Mouse (Mus musculus): ENCODE measurements around the gene E2f3.

E2f3 gene

DNA sequence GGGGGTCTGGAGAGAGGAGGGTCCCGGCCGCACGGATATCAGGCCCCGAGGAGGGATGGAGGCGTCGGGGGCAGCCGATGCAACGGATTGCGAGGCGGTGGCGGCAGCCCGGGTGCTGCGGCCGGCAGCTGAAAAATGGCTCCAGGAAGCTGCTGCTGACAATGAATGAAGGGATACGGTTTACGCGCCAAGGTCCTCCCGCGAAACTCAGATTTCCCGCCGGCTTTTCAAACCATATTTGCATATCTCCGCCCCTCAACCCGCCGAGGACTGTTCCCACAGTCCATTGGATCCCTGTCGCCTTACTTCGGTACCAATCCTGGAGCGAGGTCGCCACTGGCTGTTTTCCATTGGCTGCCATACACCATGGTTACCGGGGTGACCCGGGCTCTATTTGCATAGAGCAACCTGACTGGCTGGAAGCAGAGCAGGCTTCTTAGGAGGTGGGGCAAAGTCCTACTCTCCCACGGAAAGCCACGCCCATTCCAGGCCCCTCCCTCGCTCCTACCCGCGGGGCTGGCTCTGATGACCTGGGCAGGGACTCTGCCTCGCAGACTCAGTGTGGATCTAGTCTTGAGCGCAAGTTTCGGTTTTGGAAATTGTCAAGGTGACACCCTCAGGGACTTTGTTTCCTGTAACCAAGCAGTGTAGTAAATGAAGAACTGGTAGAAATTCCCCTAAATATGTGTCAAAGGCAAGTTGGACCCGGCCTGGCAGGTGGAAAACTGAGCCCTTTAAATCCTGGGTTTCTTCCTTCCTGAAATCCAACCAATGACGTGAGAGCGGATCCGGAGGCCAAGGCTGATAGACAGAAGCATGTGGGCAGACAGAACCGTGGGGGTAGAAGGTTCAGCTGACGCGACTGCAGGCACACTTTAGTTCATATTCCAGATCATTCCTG lies at the start of gene E2f3:
Gene E2f3 (minus strand): TSS at position 209 of the 901 bp plus-strand sequence.
- DNase-seq, result peak; percentile 100

DNA sequence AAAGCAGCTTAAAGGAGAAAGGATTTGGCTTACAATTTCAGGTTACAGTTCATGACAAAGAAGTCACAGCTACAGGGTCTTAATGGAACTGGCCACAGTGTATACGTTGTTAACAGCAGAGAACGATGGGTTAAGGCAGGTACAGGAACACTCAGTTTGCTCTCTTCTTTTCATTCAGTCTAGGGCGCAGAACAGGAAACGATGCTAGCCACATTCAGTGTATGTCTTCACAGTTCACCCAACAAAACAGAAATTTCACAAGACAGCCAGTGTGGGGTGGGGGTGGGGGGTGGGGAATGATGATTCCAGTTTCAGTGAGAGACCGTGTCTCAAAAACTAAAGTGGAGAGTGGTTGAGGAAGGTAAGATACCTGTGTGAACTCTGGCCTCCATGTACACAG lies 48.7 kb upstream of the E2f3 start:
- DNase-seq, result no peak

DNA sequence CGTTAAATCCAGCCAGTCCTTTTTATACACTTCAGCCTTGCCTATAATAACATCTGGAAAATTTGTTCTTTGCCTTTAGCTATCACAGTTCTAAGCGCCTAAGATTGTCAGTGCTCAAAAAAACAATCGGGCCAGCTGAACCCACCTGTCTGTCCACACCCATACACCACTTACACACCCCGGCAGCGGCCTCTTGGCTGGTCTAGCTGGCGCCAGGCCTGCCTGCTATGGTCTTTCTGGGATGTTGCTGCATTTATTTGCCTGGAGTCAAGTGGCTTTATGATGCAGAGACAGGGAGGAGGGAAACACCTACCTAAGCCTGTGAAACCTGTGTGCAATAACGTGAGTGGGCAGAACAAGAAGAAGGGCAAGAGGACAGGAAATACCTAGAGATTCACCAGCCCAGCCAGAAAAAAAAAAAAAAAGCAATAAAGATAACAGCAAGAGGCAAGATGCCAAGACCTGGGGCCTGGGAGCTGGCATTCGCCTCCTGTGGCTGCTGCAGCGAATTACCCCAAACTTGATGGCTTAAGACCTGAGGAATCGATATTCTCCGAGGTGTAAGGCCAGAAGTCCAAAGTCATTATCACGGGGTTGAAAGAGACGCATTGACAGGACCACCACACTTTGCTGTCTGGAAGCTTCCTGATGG lies 45.9 kb upstream of the E2f3 start:
- DNase-seq, result no peak

DNA sequence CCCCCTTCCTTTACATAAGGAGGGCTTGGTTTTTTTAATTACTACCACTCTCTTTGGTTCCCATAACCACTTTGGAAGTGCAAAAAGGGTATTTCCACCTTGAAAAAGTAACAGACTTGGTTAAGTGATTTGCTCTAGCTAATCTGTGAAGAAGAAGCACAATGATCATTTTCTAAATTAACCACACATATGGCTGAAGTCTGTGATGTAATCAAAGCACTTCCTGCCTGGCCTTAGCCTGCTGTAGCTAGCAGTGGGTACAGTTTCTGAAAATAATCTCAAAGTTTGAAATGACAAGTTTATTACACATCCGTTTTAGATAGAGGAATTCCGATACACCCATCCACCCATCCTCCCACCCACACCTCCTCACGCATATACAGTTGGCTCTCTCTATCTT lies 42.0 kb upstream of the E2f3 start:
- no peak for DNase-seq

DNA sequence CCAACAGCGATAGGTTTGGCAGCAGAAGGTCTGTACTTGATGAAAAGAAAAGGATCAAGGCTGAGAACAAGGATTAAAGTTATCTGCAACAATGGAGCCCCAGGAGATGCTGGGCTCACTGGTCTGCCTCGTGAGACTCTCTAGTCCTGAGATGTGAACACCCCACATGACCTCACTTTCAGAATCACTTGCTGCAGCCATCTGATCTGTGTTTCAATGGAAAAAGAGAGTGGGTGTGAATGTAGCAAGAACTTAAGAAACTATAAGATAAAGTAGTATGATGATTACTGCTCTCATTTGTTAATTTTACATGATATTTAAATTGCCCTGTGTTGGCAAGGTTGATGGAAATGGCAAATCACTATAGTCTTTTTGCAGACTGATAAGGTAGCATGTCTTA lies 36.6 kb upstream of the E2f3 start:
- DNase-seq, result no peak

DNA sequence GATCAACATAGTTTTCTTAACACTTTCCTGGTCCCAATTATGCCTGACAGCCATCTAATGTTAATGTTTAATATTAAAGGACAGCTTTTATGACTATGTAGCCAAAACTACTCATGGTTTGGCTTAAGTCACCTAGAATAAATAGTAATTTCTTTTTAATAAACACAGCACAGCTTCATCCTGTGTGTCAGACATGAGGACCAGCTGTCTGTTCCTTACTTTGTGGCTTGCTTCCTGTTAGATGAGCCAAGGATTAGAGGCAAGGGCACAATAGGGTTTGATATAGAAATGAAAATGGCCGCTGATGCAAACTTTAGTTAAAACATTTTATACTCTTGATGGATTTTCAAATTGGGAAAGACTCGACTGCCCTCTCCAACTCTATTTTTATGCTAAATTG lies 32.7 kb upstream of the E2f3 start:
- DNase-seq, result no peak

DNA sequence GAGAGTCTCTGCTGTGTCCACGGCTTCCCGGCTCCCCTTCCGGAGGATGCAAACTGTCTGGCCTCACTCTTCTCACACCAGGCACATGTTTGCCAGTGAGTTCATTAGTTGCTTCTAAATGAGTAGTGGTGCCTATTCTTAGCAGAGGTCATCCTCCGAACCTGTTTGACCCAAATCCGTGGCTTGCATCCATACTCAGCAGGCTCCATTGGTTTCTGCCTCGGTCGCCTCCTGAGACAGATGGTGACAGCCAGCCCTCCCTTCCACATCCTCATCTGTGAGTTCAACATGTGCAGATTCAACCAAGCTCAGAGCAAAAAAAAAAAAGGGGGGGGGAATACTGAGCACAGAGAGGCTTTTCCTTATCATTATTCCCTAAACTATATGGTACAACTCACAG lies 31.7 kb upstream of the E2f3 start:
- DNase-seq, result no peak

DNA sequence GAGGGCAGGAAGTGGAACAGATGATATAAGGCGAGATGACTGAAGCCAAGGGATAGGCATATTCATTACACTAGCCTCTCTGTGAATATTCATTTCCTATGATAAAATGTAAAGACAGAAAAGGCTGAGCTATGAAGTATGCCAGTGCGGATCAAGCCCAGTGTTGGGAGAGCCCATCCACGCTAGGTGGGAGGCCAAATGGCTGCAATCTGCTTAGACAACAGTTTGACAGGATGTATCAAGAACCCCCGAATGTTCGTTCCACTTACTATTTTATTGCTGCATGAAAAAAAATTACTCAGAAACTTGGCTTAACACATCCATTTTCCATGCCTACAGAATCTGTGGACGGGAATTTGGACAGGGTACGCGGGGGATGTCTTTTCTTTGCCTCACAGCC lies 28.7 kb upstream of the E2f3 start:
- DNase-seq, result no peak

DNA sequence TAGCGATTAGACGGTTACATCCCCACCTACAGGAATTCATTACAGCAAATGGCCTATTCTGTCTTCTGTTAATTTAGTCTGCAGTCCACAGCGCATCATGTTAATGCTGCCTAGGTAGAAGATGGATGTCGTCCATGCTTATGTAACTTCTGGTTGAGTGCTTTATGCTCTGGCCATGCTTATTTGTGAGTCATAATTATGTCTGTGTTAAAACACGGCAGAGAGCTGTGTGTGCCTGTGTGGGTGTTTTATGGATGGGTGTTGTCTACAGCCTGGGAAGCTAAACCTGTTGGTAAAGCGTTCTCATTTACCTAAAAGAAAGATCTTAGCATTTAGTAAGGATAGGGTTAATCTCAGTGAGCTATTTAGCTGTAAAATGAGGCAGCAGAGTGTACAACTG lies 26.4 kb upstream of the E2f3 start:
- no peak for DNase-seq

DNA sequence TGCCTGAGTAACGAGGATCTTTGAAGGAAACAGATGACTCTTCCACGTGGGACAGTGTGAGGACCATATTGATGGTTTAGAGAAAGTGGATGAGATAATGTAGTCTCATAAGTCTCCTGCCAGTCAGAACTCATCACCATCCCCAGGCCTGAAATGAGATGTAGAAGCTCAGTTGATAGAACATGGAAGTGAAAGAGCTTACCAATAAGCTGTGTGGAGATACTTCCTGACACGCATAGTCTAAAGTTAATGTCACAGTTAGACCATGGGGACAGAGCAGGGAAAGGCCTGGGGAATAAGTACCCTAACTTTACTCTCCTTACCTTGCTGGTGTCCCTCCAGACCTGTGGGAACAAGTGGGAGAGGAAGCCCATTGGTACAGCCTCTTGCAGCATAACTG lies 22.9 kb upstream of the E2f3 start:
- no peak for DNase-seq

DNA sequence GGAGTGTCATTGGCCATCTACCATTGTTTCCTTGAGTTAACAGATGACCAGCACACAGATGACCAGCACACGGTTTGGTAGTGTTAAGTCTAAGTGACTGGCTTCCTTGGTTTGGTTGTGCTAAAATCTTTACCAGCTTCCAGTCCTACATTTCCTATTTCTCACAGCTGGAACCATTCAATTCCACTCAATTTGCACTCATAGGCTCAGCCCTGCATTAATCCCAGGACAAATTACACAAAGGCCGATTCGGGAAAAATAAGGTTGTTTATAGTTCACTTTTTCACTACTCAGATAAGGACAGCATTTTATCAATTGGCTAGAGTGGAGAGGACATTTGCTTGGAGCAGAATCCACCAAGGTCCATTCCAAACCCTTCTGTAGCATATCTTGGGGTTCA lies 19.6 kb upstream of the E2f3 start:
- DNase-seq, result no peak

DNA sequence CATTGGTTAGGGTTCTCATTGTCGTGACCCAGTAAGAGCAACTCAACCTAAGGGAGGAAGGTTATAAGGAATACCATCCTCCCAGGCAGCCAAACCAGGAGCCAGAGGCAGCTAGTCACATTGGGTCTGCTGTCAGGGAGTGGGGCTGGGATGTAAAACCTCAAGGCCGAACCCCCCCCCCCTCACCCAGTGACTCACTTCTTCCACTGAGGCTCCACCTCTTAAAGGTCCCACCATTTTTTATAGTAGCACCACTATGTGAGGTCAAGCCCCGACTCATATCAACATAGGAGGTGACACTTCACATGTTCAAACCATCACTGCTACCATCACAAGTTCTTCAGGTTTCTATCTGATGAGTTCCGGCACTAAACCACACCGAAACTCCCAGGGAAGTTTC lies 19.0 kb upstream of the E2f3 start:
- DNase-seq, result no peak

DNA sequence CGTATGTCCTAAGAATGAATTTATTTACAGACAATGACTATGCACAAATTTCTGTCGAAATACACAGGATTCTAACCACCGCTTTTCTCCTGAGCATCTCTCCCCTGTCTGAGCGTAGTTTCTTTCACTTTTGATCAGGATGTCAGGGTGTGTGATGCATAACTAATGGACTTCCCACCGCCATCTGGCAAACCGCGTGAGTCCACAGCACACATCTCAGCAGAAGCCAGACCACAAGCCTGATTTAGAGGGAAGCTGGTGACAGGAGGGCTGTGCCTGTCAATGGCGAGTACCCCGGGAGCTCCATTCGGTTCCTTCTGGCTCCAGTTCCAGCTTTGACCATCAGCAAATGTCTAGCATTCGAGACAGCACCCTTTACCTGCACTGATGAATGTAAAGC lies 17.3 kb upstream of the E2f3 start:
- DNase-seq, result no peak

DNA sequence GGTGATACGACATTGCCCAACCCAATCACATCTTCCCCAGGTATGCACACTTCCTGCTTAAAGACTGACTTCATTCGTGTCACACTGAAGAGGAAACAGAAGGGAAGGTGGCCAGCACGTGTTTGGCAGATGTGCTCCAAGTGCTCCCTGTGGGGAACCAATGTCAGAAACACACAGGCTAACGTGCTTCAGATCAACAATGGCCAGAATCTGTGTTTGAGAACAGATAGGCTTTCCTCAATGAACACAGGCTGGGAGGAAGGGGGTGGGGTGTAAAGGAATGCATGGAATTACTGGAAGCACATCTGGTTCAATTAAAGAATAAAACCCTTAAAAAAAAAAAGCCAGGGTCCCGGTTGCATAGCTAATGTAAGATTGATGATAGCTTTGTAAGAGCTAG lies 15.2 kb upstream of the E2f3 start:
- no peak for DNase-seq

DNA sequence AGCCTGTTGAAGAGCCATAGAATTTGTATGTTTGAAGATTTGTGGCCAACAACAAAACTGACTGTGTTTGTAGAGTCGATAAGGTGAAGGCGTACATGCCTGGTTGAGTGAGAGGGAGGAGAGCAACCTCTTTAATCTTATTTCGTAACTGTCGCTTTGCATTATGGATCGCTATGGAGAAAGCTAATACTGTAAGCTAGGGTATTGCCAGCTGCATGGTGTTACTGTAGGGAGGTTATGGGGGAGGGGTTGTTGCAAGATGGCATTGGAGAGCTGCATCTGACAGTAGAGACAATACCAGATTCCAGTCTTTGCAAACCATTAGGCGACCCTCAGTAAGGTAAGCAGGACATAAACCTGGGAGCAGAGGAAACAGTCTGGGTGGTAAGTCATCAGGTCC lies 2.1 kb upstream of the E2f3 start:
- no peak for DNase-seq

DNA sequence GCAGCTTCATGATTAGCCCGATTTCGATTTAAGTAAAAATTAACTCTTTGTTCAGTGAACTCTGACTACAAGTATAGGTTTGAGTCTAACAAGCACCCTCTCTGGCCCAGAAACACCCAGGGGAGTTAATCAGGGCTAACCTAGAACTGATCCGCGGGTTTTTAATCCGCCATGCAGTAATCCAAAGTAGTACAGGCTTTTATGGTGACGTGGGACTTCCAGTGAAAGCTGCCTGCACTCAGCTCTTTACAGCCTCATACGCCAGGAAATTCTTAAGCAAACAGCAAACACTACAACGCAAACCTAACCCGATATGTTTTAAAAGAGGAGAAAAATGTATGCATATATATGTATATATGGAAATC lies 875 bp upstream of the E2f3 start:
- DNase-seq, result no peak

DNA sequence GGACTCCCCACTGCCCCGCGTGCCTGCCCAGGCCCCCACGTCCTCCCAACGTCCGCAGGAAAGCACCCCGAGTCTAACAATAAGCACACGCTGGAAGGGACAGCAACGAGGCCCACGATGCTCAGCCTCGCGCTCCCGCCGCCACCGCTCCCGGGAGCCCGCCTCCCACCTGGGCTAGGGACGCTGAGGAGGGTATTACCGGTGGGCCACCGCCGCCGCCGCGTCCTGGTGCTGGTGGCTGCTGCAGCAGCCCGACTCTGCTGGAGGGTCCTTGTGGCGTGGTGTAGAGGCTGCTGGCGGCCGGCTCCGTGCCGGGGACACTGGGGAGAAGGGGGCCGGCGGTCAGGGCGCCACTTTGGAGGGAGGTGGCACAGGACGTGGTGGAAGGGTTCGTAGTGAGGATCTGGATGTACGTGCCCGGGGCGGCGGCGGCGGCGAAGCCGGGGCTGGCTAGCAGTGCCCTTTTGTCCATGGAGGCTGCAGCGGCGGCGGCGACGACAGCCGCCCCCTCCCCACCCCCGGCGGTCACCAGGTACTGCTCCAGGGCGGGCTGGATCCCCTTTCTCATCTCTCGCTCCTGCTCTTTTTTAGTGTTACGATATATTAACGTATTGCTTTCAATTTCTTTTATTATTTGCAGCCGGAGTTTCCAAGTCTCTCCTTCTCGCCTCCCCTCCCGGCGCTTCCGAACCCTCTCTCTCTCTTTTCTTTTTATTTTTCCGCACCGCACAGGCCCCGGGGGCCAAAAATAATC lies 585 bp downstream of the E2f3 start:
- DNase-seq, result peak; percentile 20

DNA sequence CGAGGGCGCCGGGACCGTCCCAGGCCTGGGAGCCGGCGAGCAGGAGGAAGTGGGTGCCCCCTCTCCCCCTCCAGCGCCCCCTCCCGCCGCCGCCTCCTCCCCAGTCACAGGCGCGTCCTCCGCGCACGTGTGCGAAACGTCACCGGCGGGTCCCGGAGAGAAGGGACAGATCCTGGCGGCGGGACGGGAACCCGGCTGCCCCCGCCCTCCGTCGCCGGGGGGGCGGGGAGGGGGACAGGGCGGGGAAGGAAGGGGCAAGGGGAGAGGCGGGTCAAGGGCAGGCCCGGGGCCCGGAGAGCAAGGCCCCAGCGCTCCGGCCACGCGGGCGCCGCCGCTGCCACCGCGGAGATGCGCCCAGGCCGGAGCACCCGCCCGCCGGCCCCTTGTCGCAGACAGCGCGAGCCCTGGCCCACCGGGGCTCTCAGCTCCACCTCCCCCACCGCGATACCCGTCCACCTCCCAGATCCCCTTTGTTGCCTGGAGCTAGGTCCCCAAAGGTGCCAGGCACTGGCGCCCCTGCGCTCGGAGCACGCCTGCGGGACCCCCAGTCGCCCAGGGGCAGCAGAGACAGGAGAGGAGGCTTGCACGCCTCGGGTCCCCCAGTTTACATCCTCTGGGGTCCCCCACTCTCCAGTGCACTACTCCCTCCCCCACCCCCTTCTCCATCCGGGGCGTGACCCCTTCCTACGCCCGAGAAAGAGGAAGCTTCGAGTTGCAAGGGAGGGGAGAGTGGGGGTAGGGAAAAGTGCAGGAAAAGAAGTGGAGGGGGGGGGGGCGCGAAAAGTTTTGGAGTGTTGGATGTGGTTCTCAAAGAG lies 1.4 kb downstream of the E2f3 start:
- peak; percentile 62 for DNase-seq

DNA sequence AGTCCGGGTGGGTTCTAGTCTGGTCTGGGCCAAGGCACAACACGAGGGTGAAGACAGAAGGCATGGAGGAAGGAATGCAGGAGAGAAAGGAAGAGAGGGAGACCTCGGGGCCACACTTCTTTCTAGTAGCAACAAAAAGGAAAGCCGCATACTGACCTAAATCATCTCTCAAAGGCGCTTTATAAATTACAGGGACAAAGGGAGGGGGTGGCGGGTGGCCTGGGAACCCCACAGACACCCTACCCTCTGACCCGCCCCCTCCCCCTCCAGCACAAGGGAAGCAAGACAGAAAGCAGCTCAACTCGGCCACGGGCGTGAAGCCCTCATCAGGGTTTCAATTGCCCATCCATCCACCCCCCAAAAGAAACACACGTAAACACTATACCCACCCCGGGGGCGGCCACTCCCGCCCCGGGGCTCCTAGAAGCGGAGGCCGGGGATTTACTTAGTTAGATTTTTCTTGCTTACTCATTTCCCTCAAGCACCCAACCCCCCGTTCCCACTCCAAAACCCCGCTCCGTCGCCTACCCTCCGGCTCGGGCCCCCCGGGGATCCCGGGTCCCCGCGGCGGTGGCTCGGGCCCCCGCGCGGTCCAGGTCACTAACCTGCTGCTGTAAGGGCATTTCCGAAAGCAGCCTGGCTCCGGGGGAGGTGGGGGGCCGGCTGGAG lies 2.2 kb downstream of the E2f3 start:
- DNase-seq, result peak; percentile 21

DNA sequence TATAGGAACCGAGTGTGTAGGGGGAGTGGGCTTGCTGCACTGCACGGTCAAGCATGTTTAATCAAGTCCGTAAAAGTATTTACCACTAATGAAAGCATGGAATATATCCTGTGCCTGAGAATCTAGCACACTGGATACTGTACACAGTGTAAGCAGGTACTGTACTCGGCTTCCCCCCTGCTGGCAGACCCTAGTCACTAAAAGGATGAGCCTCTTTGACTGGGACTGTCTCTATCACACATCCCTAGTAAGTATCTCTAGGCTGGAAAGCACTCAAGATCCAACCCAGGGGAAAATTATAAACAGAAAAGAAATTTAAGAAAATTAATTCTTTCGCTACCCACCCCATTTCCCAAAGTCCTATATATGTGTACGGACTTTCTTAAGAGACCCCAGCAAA lies 2.8 kb downstream of the E2f3 start:
- DNase-seq, result peak; percentile 27

DNA sequence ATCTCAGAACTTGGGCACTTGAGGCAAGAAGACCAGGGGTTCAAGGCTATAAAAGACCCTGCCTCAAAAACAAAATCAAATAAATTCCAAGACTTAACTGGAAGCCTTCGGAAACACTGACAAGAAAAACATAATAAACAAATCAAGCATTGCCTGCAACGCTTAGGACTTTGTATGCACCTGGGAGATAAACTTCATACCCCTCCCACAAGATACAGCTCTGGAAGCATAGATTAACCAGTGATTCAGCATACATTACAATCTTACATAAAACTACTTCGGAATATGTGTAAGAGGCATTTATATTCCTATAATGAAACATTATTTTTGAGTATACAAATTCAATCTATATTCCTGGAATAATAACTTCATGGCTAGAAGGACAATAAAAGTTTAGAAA lies 3.5 kb downstream of the E2f3 start:
- DNase-seq, result no peak

DNA sequence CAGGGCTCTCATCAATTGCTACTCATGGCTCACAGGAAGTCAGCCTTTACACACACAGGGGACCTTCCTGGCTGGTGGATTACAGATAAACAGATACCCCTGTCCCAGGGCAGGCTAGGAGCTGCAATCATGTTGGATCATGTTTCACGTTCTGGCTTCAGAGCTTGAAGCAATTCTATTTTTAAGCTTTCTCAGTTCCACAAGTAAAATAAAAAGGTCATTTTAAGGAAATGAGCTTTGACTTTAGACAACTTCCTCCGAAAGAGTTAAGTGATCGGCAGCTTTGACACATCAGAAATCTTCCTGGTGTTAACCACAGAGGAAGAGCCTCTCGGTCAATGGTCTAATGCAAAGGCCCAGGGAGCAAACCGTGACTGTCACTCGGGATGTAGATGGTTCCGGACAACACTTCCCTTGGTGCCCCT lies 6.7 kb downstream of the E2f3 start:
- DNase-seq, result no peak
